Mouse (Mus musculus) kidney, postnatal 0 days (tissue): Measurements from ENCODE around the gene Draxin. TPM values are rescaled to one million over a fixed set of nuclear protein-coding genes. Genes with fewer than 3 reads are reported as not detected.
A peak's percentile ranks its signal among the peaks of the same experiment; 100 is the strongest.

Experiments used
- ATAC-seq: fragments of 200-750 bp; cut with Nextera tagmentation; replicated peaks from 2 replicates; pipeline ENCODE4 v1.8.0; 2017; ENCODE audit warnings: low read depth, moderate number of reproducible peaks, moderate TSS enrichment, moderate library complexity; ENCODE audit not compliant: low FRiP score
- DNase-seq: peaks from one replicate; pipeline ENCODE4 v3.0.0-alpha.2; 2016; ENCODE audit warnings: low spot score
- H3K27ac ChIP-seq: fragments of 300-500 bp; sonication (generic); 2 replicates; pipeline ENCODE4 v1.5.1; 2014; ENCODE audit warnings: mild to moderate bottlenecking
- H3K27me3 ChIP-seq: fragments of 300-500 bp; sonication (generic); 2 replicates; pipeline ENCODE4 v1.6.1; 2014; ENCODE audit warnings: low read length, mixed read lengths; ENCODE audit not compliant: insufficient read depth
- H3K36me3 ChIP-seq: fragments of 300-500 bp; sonication (generic); 2 replicates; pipeline ENCODE4 v1.6.1; 2014; ENCODE audit warnings: low read length, mixed read lengths; ENCODE audit not compliant: insufficient read depth
- H3K4me1 ChIP-seq: fragments of 300-500 bp; sonication (generic); replicated peaks from 2 replicates; pipeline ENCODE4 v1.6.1; 2014; ENCODE audit warnings: antibody characterized with exemption, low read length, mixed read lengths; ENCODE audit not compliant: insufficient read depth
- H3K4me2 ChIP-seq: fragments of 300-500 bp; sonication (generic); 2 replicates; pipeline ENCODE4 v1.6.1; 2014; ENCODE audit warnings: mild to moderate bottlenecking, low read length, moderate library complexity, mixed read lengths
- H3K4me3 ChIP-seq: fragments of 300-500 bp; sonication (generic); replicated peaks from 2 replicates; pipeline ENCODE4 v1.5.1; 2014; ENCODE audit warnings: low read depth, low read length
- H3K9ac ChIP-seq: fragments of 300-500 bp; sonication (generic); 2 replicates; pipeline ENCODE4 v1.6.1; 2014; ENCODE audit warnings: low read depth, low read length
- H3K9me3 ChIP-seq: fragments of 300-500 bp; sonication (generic); replicated peaks from 2 replicates; pipeline ENCODE4 v1.6.1; 2016; ENCODE audit warnings: low read length, inconsistent platforms, mixed read lengths
- CTCF ChIP-seq: IDR thresholded peaks from 2 replicates; pipeline ENCODE4 v1.5.1; 2016; ENCODE audit warnings: antibody characterized with exemption, low read depth, mild to moderate bottlenecking, moderate library complexity
- WGBS: fragments of 180-500 bp; shearing (Covaris S2); extraction: QIAGEN DNeasy Blood & Tissue Kit; methylation state at CpG from one replicate; pipeline ENCODE4 v1.1.7; 2014; 5-methylcytosine and 5-hydroxymethylcytosine counted together
- polyA plus RNA-seq: library from polyadenylated mRNA; unstranded; fragments of >200 nt; fragmentation: Nextera tagmentation; extraction: Ambion mirVana; gene quantifications from 2 replicates; pipeline ENCODE4 v1.2.1, GENCODE M21; 2015

Gene Draxin
- polyA plus RNA-seq, 1 experiment from 2014 or later, result 0.14 TPM

GRCm38 (mm10) chr4:148075881-148076280 is 54.6 kb downstream of the Draxin start:
- Histone ChIP-seq H3K4me3 (no peak overlapping the region), H3K27me3 (no peaks in the 10 kb centered on the region), H3K9me3 (no peaks in the 10 kb centered on the region), H3K36me3 (peaks cover 11% of the 10 kb centered on the region), H3K27ac (no peak overlapping the region), H3K4me2 (no peak overlapping the region), H3K4me1 (no peaks in the 10 kb centered on the region), H3K9ac (no peak overlapping the region)
- 87% methylated on average over 6 of the region's 6 CpGs for WGBS
- no peak for TF ChIP-seq CTCF
- DNase-seq (no peak), ATAC-seq (no peak)

DNA sequence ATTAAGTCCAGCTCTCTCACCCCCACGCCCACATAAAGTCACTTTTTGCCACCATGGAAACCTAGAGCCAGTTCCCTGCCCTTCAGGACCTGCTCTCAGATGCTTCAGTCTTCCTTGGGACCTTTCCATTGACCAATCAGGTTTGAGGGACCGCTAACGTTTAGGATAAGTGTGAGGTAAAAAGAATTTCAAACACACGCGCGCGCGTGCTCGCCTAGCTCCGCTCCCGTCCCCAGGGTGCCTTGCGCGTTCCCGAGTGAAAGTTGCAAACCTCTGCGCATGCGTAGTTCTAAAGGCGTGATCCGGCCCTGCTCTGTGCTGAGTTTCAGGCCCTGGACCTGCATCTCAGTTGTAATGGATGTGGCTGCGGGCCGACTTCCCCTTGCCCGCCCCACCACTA is 55.2 kb downstream of the Draxin start:
- DNase-seq, result peak; percentile 78
- H3K9ac ChIP-seq, result no peak overlapping the region

DNA sequence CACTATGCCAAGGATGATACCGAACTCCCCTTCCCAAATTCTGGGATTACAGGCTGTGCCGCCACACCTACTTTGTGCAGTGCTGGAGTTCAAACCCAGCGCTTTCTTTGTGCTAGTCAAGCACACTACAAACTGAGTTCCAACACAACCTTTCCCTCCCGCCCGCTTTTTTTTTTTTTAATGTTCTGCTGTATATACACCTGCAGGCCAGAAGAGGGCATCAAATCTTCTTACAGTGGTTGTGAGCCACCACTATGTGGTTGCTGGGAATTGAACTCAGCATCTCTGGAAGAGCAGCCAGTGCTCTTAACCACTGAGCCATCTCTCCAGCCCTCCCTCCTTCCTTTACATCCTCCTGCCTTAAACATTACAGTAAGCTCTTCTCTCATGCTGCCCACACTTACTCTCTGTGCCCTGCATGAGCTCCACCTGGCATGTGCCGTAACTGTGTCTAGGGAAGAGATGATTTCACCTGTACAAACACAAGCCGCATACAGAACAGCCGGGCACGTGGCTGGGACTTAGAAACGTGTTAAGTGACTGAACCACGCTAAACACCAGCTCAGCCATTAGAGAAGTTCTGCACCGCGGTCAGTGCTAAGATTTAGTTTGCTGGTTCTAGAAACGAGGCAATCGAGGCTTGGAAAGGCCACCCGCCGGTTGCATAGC is 55.8 kb downstream of the Draxin start:
- Histone ChIP-seq H3K27me3 (no peaks in the 10 kb centered on the region), H3K27ac (no peak overlapping the region), H3K9me3 (no peaks in the 10 kb centered on the region), H3K4me1 (no peaks in the 10 kb centered on the region), H3K9ac (no peak overlapping the region), H3K4me3 (no peak overlapping the region), H3K36me3 (no peaks in the 10 kb centered on the region), H3K4me2 (peak overlapping the region; percentile 48)
- TF ChIP-seq CTCF, result peak; percentile 68
- ATAC-seq, result no peak
- 46% methylated on average over 17 of the region's 17 CpGs for WGBS
- peak; percentile 68 for DNase-seq

More for the DNA sequence above, 55.2 kb downstream of the Draxin start:
- Histone ChIP-seq H3K4me2 (peak overlapping the region; percentile 48), H3K9me3 (no peaks in the 10 kb centered on the region), H3K4me3 (0 out of 2 replicates have a peak overlapping the region, but pooled peaks have one; percentile 13), H3K4me1 (no peaks in the 10 kb centered on the region), H3K36me3 (peaks cover 6% of the 10 kb centered on the region), H3K27ac (no peak overlapping the region), H3K27me3 (no peaks in the 10 kb centered on the region)
- 31% methylated on average over 21 of the region's 21 CpGs for WGBS
- no peak for ATAC-seq
- TF ChIP-seq CTCF, result no peak

DNA sequence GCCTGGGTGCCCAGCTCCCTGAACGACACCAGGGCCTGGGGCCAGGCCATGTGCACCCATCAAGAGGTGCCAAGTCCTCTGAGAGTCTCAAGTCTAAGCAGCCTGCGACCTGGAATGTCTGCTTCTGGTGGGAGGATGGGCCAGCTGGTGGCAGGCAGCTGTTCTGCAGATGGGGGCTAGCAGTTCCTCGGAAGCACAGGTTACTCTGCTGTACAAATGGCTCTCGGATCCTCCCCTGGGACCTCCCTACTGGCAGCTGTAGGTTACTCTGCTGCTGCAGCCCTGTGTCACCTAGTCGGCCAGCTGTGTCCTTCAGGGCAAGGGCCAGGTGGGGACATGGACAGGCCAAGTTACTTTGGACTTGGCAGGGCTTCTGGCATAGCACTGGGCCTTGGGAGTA is 59.0 kb downstream of the Draxin start:
- Histone ChIP-seq H3K4me2 (no peak overlapping the region), H3K9ac (no peak overlapping the region), H3K36me3 (no peaks in the 10 kb centered on the region), H3K9me3 (no peaks in the 10 kb centered on the region), H3K4me3 (no peak overlapping the region), H3K27ac (no peak overlapping the region), H3K4me1 (peaks cover 2% of the 10 kb centered on the region), H3K27me3 (no peaks in the 10 kb centered on the region)
- no peak for TF ChIP-seq CTCF
- 29% methylated on average over 5 of the region's 5 CpGs for WGBS
- ATAC-seq (no peak; the same call in 1 of the 2 replicates), DNase-seq (no peak)

GRCm38 (mm10) chr4:148069602-148070218 is 60.8 kb downstream of the Draxin start:
- Histone ChIP-seq H3K4me3 (no peak overlapping the region), H3K4me1 (peaks cover 9% of the 10 kb centered on the region), H3K4me2 (no peak overlapping the region), H3K9ac (no peak overlapping the region), H3K36me3 (no peaks in the 10 kb centered on the region), H3K9me3 (no peaks in the 10 kb centered on the region), H3K27me3 (no peaks in the 10 kb centered on the region), H3K27ac (no peak overlapping the region)
- DNase-seq, result no peak
- no peak for ATAC-seq
- no peak for TF ChIP-seq CTCF
- WGBS, result 82% methylated on average over 9 of the region's 9 CpGs

DNA sequence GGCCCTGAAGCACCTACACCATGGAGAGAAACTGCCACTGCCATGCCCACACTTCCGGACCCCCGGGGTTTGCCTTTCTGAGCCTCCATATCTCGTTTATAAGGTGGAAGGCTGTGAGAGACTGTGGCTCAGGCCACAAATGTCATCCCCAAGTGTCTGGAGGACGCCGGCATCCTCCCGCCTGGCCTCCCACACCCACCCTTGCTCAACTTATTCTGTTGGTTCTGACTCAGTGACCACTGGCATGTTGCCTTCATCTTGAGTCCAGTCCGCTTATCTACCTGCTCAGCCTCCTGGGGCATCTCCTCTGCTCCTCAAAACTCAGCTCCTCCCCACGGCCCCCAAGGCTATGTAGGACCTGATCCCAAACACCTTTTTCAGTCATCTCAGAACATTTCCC is 63.2 kb downstream of the Draxin start:
- Histone ChIP-seq H3K4me3 (no peak overlapping the region), H3K9me3 (no peaks in the 10 kb centered on the region), H3K27me3 (no peaks in the 10 kb centered on the region), H3K27ac (no peak overlapping the region), H3K4me1 (peaks cover 9% of the 10 kb centered on the region), H3K4me2 (no peak overlapping the region), H3K36me3 (no peaks in the 10 kb centered on the region), H3K9ac (no peak overlapping the region)
- no peak for DNase-seq
- 71% methylated on average over 8 of the region's 8 CpGs for WGBS
- no peak for ATAC-seq
- no peak for TF ChIP-seq CTCF
